Mouse (Mus musculus) liver, embryonic 16.5 days (tissue): ENCODE measurements around the gene Cenpv. TPM values are rescaled to one million over a fixed set of nuclear protein-coding genes. Genes with fewer than 3 reads are reported as not detected.

ENCODE experiments used
- ATAC-seq: fragments of 200-750 bp; cut with Nextera tagmentation; 2 replicates; pipeline ENCODE4 v1.8.0; 2017; ENCODE audit warnings: low read depth, mild to moderate bottlenecking, moderate number of reproducible peaks, moderate library complexity
- H3K27ac ChIP-seq: fragments of 300-500 bp; sonication (generic); 2 replicates; pipeline ENCODE4 v1.5.1; 2014; ENCODE audit warnings: mild to moderate bottlenecking, low read length
- H3K27me3 ChIP-seq: fragments of 300-500 bp; sonication (generic); 2 replicates; pipeline ENCODE4 v1.6.1; 2014; ENCODE audit warnings: low read depth, low read length, mixed read lengths; ENCODE audit not compliant: control insufficient read depth, insufficient read depth
- H3K36me3 ChIP-seq: fragments of 300-500 bp; sonication (generic); 2 replicates; pipeline ENCODE4 v1.6.1; 2014; ENCODE audit warnings: mild to moderate bottlenecking; ENCODE audit not compliant: control insufficient read depth, insufficient read depth
- H3K4me1 ChIP-seq: fragments of 300-500 bp; sonication (generic); 2 replicates; pipeline ENCODE4 v1.6.1; 2014; ENCODE audit warnings: low read depth, low read length, mixed read lengths; ENCODE audit not compliant: control insufficient read depth
- H3K4me2 ChIP-seq: fragments of 300-500 bp; sonication (generic); 2 replicates; pipeline ENCODE4 v1.6.1; 2014; ENCODE audit warnings: low read depth, low read length, mixed read lengths
- H3K4me3 ChIP-seq: fragments of 300-500 bp; sonication (generic); 2 replicates; pipeline ENCODE4 v1.5.1; 2014; ENCODE audit warnings: low read depth, mild to moderate bottlenecking, low read length
- H3K9ac ChIP-seq: fragments of 300-500 bp; sonication (generic); 2 replicates; pipeline ENCODE4 v1.6.1; 2014; ENCODE audit warnings: low read depth, low read length
- H3K9me3 ChIP-seq: fragments of 300-500 bp; sonication (generic); replicated peaks from 2 replicates; pipeline ENCODE4 v1.6.1; 2016; ENCODE audit warnings: low read length; ENCODE audit not compliant: control insufficient read depth
- WGBS: fragments of 180-500 bp; shearing (Covaris S2); extraction: QIAGEN DNeasy Blood & Tissue Kit; methylation state at CpG from one replicate; pipeline ENCODE4 v1.1.7; 2014; ENCODE audit not compliant: insufficient replicate concordance; 5-methylcytosine and 5-hydroxymethylcytosine counted together
- polyA plus RNA-seq: library from polyadenylated mRNA; unstranded; fragments of >200 nt; fragmentation: Nextera tagmentation; extraction: Ambion mirVana; gene quantifications from 2 replicates; pipeline ENCODE4 v1.2.1, GENCODE M21; 2015

Cenpv gene
- polyA plus RNA-seq, 1 experiment from 2014 or later, result 7.2 TPM

DNA sequence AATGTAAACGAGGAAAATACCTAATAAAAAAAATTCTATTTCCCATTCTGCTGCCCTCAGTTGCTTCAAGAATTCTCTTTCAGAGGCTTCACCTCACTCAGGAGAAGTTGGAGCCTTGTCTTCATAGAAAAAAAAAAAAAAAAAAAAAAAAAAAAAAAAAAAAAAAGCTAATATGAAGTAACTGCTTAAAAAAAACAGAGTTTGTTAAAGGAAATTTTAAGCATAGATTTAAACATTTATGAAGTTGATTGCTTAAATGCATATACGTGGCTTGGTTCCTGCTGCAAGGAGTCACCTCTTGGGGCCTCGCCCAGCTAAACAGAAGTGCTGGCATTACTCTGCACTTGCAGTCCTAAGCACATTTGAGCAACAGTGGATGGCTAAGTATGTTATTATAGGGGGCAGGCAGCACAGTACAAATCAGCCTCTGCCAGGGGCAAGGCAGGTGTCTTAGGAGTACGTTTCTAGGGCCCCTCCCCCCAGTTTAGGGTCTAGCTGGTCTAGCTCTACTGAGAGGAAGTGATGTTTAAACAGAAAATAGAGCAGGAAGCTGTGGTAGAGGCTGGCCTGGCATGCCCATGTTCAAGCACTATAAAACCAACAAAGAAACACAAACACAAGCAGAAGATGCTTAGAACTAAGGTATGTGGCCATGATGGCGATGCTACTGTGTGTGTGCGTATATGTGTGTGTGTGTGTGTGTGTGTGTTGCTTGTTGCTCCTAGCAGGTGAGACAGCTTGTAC is 35.1 kb upstream of the Cenpv start, which contains the start of gene Trpv2:
Trpv2 (plus strand) TSS at position 528 of the 744 bp plus-strand sequence.
- Histone ChIP-seq H3K27me3 (no peaks in the 10 kb centered on the region), H3K4me3 (peak within 1 kb of the TSS; percentile 67), H3K9me3 (no peaks in the 10 kb centered on the region), H3K27ac (no peak within 1 kb of the TSS), H3K36me3 (no peaks in the 10 kb centered on the region), H3K4me1 (peaks cover 23% of the 10 kb centered on the region), H3K4me2 (peak within 1 kb of the TSS; percentile 96), H3K9ac (peak within 1 kb of the TSS; percentile 63)
- no peak for ATAC-seq
- 44% methylated on average over 6 of the region's 6 CpGs for WGBS

DNA sequence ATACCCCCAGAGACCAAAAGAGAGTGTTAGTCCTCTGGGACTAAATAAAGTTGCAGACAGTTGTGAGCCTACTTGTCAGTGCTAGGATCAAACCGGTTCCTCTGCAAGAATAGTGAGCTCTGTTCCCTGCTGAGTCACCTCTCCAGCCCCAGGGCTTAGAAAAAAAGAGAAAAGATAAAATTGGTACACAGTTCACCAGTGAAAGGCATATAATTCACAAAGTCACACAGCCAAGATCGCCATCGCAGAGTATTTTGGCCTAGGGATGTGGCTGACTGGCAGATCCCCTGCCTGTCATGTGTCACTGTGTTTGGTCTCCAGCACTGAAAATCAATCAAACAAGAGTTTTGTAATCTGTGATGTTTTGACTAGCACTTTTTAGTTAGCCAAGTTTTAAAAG is 29.2 kb upstream of the Cenpv start:
- no peak for ATAC-seq
- WGBS, result 38% methylated on average over 3 of the region's 3 CpGs
- no peak overlapping the region for H3K4me3 ChIP-seq
- no peaks in the 10 kb centered on the region for H3K36me3 ChIP-seq
- no peak overlapping the region for H3K4me2 ChIP-seq
- H3K9me3 ChIP-seq, result no peaks in the 10 kb centered on the region
- H3K9ac ChIP-seq, result no peak overlapping the region
- no peak overlapping the region for H3K27ac ChIP-seq
- H3K4me1 ChIP-seq, result no peaks in the 10 kb centered on the region
- no peaks in the 10 kb centered on the region for H3K27me3 ChIP-seq

DNA sequence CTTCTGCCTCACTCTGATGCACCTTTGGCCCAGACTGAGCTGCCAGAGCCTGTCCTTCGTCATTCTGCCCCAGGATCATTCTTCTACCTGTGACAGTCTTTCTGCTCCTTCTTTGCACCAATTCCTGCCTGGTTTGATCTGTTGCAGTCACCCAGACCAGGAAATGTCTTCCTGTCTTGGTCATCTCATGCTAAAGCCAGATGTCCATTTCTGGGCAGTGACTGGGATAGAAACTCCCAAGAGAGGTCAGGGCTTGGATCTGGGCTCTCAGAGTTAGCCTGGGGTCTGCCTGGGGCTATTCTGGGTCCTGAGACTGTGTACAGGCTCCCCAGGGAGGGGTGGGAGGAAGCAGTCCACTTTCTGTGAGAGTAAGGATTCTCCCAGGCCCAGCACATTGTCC is 27.1 kb upstream of the Cenpv start:
- ATAC-seq, result no peak

DNA sequence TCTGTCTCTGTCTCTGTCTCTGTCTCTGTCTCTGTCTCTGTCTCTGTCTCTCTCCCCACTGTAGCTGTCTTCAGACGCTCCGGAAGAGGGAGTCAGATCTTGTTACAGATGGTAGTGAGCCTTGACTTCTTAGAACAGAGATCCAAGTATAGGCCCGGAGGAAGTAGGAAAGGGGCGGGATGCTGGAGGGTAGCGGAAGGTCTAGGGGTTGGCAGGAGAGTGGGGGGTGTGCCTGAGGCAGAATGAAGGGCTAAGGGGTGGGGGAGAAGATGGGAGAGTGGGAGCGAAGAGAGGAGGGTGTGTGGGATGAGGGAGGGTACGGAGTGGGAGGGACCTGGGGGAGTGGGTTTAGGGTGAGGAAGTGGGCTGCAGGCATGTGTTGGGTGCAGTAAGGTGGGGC is 26.7 kb upstream of the Cenpv start:
- Histone ChIP-seq H3K27me3 (no peaks in the 10 kb centered on the region), H3K9me3 (no peaks in the 10 kb centered on the region), H3K9ac (no peak overlapping the region), H3K4me2 (no peak overlapping the region), H3K36me3 (no peaks in the 10 kb centered on the region), H3K27ac (no peak overlapping the region), H3K4me1 (no peaks in the 10 kb centered on the region), H3K4me3 (no peak overlapping the region)
- WGBS, result 41% methylated on average over 7 of the region's 7 CpGs
- ATAC-seq, result no peak

More for the DNA sequence above, 27.1 kb upstream of the Cenpv start:
- H3K9ac ChIP-seq, result no peak overlapping the region
- H3K9me3 ChIP-seq, result no peaks in the 10 kb centered on the region
- no peak overlapping the region for H3K4me3 ChIP-seq
- H3K4me2 ChIP-seq, result no peak overlapping the region
- WGBS, result 45% methylated on average over 1 of the region's 1 CpGs
- H3K4me1 ChIP-seq, result no peaks in the 10 kb centered on the region
- no peak overlapping the region for H3K27ac ChIP-seq
- no peaks in the 10 kb centered on the region for H3K27me3 ChIP-seq
- H3K36me3 ChIP-seq, result no peaks in the 10 kb centered on the region

DNA sequence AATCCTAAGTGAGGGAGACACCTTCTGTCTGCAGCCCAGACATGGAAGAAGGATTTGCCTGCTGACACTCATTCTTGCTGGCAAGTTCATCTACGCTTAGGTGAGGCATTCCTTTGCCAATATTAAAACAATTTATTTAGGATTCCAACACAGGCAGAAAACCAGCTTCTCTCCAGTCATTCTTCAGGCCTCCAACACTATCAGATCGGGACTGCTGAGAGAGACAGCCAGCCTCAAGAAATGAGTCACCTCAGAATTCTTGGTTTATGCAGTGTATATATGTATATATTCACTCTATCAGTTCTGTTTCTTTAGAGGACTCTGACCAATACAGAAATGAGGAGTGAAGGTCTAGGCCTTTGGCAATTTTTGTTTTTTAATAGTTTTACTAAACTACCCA is 24.5 kb upstream of the Cenpv start:
- no peaks in the 10 kb centered on the region for H3K9me3 ChIP-seq
- WGBS, result 67% methylated on average over 2 of the region's 2 CpGs
- H3K4me2 ChIP-seq, result no peak overlapping the region
- H3K27me3 ChIP-seq, result no peaks in the 10 kb centered on the region
- H3K27ac ChIP-seq, result no peak overlapping the region
- no peak for ATAC-seq
- H3K4me3 ChIP-seq, result no peak overlapping the region
- no peaks in the 10 kb centered on the region for H3K36me3 ChIP-seq
- H3K9ac ChIP-seq, result no peak overlapping the region
- peaks cover 3% of the 10 kb centered on the region for H3K4me1 ChIP-seq

DNA sequence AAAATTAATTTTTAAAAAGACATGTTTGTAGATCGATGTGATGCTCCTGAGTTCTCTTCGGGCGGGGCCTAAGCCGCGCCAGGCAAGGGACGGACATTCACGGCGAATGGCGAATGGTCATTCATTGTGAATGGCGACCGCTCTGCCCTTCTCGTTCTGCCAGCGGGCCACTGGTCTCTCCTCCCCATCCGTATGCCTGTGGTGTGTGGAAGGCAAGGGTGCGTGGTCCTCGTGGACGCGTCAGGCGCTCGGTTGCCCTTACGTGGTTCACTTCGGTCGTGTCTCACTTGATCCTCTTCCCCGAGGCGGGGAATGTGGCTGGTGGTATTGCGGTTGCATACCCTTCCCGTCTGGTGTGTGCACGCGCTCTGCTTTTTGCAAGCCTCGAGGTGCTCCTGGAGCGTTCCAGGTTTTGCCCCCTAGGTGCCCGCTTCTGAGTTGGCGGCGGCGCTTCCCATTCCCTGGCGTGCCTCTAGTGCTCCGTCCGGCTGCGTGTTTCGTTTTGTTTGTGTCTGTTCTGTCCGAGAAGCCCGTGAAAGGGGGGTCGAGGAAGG is 21.5 kb upstream of the Cenpv start:
- Histone ChIP-seq H3K9ac (peak overlapping the region; percentile 28; the same call in 1 of the 2 replicates), H3K9me3 (no peaks in the 10 kb centered on the region), H3K4me3 (peak overlapping the region; percentile 51), H3K27ac (no peak overlapping the region), H3K4me1 (peaks cover 3% of the 10 kb centered on the region), H3K36me3 (no peaks in the 10 kb centered on the region), H3K4me2 (peak overlapping the region; percentile 72), H3K27me3 (no peaks in the 10 kb centered on the region)
- WGBS, result 28% methylated on average over 43 of the region's 43 CpGs
- no peak for ATAC-seq

DNA sequence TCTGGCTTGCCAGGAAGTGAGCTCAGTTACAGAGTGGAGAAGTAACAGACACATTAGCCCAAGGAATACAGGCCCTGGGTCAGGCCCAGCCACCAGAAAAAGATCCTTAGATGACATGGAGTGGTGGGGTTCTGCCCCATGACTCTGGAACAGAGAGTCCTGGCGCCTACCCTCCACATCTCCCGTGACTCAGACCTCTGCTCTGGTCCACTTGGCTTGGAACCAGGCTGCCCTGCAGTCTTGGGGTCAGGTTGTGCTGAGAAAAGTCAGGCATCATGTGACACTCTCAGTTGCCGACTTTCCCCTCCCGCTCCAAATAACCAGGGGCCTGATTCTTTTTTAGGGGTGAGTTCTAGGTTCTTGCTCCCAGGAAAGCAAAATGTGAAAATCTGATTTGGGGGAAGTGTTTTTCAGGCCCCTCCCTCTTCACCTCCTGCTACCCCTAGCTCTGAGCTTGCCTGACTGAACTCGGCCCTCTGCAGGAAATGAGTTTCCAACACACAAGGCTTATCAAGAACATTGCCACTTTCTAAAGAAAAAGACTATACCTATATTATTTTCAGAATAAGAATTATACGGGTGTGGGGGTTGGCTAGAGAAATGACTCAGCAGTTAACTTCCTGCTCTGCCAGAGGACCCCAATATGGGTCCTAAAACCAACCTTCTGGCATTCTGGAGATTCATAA is 20.0 kb upstream of the Cenpv start:
- Histone ChIP-seq H3K27ac (no peak overlapping the region), H3K27me3 (no peaks in the 10 kb centered on the region), H3K9me3 (no peaks in the 10 kb centered on the region), H3K4me2 (no peak overlapping the region), H3K4me1 (peaks cover 12% of the 10 kb centered on the region), H3K36me3 (peaks cover 14% of the 10 kb centered on the region), H3K9ac (no peak overlapping the region), H3K4me3 (no peak overlapping the region)
- WGBS, result 41% methylated on average over 6 of the region's 6 CpGs
- ATAC-seq, result no peak

DNA sequence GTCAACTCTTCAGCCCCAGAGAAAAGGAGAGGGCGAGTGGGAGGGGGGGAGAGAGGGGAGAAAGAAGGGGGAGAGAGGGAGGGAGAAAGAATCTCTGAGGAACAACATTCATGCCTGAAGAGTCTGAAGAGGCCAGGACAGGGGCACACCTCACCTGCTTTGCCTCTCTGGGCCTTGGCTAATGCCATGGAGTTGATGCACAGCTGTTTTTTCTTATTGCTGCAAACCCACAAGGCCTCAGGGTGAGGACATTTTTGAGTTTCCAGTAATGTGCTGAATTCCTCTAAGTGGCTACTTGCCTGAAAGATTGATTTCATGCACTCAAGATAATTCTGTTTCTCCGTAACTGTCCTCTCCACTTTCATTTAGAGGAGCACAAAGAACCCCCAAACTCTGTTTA is 19.1 kb upstream of the Cenpv start:
- Histone ChIP-seq H3K36me3 (peaks cover 23% of the 10 kb centered on the region), H3K4me1 (peaks cover 21% of the 10 kb centered on the region), H3K4me3 (no peak overlapping the region), H3K4me2 (no peak overlapping the region), H3K27me3 (no peaks in the 10 kb centered on the region), H3K9me3 (no peaks in the 10 kb centered on the region), H3K9ac (no peak overlapping the region), H3K27ac (no peak overlapping the region)
- ATAC-seq, result no peak
- 83% methylated on average over 2 of the region's 2 CpGs for WGBS

DNA sequence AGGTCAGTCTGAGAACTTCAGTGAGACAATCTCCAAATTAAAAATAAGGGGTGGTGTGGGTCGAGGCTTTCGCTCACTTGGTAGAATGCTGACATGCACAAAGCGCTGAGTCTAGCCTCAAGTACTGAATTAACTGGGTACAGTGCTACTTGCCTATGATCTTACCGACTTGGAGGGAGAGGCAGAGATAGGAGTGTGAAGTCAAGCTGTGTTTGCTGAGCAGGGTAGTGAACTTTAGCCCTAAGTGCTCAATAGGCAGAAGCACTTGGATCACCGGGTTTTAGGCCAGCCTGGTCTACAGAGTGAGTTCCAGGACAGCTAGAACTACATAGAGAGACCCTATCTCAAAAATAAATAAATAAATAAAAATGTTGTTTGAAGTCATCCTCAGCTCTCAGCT is 18.1 kb upstream of the Cenpv start:
- Histone ChIP-seq H3K36me3 (peaks cover 26% of the 10 kb centered on the region), H3K4me3 (no peak overlapping the region), H3K9ac (no peak overlapping the region), H3K9me3 (no peaks in the 10 kb centered on the region), H3K4me1 (peaks cover 23% of the 10 kb centered on the region), H3K4me2 (no peak overlapping the region), H3K27me3 (no peaks in the 10 kb centered on the region), H3K27ac (no peak overlapping the region)
- 63% methylated on average over 5 of the region's 5 CpGs for WGBS
- ATAC-seq, result no peak
